Mouse (Mus musculus): ENCODE data around the gene Ndufs1.
"Not testable (repeated sequence)": the region's sequence is repeated elsewhere in the genome, so short reads cannot be mapped to it uniquely, and the experiment has no call there.

The Ndufs1 gene

DNA sequence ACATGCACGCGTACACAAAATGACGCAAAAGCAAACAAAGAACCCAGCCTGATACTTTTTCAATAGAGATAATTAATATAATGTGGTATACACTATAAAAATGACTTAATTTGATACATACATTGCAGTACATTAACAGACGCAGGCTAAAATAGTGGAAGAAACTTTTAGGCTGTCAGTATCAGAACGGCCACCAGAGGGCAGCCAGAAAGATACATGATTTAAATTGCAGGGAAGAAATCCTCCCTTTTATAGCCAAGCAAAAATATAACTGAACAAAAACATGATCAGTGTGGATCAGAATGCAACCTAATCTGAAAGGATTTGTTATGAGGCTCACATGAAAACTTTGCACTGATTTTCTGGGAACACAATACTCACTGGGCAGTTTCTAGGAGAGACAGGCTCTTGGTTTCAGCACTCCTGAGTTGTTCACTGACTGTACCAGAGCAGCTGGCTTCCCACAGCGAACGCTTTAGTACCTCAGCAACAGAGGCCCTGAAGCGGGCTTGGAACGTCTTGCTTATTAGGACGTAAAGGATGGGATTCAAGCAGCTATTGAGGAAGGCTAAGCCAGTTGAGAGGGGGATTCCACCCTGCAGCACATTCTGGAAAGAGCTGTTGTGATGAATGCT lies 6.1 kb upstream of the Ndufs1 start:
- peak; percentile 64 for DNase-seq

DNA sequence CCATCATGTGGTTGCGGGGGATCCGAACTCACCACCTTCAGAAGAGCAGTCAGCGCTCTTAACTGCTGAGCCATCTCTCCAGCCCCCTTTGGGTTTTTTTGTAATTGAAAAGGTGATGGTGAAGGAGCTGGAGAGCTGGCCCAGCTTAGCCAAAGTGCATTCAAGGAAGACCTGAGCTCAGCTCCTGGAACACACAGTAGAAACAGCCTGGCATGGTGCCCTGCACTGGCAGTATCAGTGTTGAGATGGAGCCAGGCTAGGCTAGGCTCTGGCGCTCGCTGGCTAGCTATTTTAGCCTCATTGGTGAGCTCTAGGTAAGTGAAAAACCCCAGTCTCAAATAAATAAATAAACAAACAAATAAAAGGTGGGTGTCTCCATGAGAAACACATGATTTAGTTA lies 5.6 kb upstream of the Ndufs1 start:
- peak; percentile 51 for DNase-seq

DNA sequence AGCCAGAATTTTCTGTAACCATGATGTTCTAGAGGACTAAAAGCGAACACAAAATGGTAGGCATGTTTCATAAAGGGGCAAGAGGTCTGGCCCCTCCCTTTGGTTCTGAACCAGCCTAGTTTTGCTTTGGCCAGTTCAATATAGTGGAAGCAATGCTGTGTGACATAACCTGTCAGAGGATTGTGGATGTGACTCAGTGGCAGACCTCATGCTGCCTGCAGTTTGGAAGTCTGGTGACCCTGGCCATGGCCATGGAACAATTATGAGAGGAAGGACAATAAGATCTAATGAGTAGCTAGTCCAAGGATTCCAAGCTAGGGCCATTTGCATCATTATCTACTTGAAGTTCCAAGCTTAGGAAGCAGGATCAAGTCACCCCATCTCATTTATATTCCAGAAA lies 4.8 kb upstream of the Ndufs1 start:
- no peak for DNase-seq

DNA sequence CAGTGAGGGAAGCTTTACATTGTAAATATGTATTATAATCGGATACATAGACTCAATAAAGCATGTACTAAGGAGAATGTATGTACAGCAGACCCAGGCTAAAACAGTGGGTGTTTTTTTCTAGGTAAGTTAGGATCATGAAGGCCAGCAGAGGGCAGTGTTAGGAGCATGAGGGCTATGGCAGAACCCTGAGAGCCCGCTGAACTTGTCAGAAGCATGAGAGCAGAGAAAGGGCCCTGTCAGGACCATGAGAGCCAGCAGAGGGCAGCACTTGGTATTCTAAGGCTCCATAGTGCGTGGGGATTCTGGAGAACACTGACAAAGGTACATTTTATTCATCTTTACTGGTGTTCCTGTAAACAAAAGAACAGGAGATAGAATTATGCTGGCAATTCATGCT lies 4.4 kb upstream of the Ndufs1 start:
- DNase-seq, result peak; percentile 95

DNA sequence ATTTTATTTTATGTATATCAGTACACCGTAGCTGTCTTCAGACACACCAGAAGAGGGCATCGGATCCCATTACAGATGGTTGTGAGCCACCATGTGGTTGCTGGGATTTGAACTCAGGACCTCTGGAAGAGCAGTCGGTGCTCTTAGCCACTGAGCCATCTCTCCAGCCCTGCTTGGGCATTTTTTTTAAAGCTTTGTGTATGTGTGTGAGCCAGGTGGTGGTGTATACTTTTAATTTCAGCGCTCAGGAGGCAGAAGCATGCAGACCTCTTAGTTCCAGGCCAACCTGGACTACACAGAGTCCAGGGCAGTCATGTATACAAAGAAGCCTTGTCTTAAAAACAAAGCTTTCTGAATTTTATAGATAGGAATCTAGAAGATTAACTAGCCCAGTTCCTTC lies 3.9 kb upstream of the Ndufs1 start:
- not testable (repeated sequence) for DNase-seq

DNA sequence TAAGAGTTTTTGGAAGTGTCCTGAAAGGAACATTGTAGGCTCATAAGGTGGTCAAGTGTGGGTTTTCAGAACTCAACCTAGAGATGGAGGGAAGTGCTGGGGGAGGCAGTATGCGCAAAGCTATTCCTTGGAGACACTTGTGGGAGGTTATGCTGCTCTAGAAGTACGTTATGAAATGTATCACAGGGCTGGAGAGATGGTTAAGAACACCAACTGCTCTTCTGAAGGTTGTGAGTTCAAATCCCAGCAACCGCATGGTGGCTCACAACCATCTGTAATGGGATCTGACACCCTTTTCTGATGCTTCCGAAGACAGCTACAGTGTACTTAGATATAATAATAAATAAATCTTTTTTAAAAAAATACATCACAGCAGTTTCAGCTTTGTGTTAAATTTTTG lies 3.5 kb upstream of the Ndufs1 start:
- DNase-seq, result no peak

DNA sequence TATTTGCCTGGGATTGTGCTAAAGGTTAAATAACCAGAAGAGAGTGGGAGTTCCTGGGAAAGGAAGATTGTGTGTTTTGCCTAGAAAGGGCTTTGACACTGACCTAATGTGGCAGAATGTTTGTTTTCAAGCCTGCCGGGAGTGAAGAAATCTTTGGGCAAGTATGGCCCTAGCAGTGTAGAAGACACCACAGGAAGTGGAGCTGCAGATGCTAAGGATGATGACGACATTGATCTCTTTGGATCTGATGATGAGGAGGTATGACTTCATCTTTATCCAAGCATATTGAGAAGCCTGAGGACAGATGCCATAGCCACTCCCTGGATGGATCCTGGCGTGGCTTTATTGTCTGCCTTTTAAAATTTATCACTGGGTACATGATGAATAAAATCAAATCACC lies 1.7 kb upstream of the Ndufs1 start:
- no peak for DNase-seq

DNA sequence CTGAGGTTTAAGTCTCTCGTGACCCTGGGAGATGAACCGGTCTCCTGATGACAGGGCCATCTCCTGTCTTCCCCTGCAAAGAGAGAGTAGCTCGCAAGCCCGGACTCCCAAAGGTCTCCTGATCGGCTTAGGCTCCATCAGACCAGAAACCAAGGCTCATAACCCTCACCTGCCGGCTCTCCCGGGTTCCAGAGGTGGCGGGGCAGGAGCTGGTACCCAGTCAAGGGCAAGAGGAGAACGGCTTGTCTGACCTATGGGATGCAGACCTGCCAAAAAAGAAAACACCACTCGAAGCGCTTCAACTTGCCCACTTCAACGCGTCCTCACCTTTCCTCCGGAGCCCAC lies 402 bp downstream of the Ndufs1 start:
- DNase-seq, result no peak

DNA sequence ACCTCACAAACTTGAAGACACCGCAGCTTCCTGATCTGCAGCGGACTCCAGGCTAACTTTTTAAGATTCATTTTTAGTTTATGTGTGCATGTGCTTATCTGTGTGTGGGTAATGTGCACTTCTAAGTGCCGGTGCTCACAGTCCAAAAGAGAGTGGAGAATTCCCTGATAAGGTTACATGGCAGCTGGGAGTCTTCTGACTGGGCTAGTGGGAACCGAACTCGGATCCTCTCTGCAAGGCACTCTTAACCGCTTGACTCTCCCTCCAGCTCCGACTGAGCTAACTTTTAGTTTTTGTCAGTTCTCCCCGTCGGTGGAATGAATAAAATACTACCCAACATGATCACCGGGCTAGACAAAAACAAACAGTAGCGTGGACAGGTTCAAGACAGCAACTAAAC lies 780 bp downstream of the Ndufs1 start:
- peak; percentile 22 for DNase-seq

DNA sequence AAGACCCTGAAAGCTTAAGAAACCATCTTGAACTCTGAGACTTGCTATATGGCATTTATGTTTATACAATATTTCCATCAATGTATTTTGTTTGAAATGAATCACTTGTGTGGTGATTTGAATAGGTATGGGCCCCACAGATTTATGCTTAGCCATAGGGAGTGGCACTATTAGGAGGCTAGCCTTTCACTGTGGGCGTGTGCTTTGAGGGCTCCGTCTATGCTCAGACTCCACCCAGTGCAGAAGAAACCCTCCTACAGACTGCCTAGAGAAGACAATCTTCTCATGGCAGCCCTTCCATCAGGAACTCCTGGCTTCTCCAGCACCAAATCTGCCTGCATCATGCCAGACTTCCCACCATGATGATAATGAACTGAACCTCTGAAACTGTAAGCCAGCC lies 8.0 kb downstream of the Ndufs1 start:
- no peak for DNase-seq

DNA sequence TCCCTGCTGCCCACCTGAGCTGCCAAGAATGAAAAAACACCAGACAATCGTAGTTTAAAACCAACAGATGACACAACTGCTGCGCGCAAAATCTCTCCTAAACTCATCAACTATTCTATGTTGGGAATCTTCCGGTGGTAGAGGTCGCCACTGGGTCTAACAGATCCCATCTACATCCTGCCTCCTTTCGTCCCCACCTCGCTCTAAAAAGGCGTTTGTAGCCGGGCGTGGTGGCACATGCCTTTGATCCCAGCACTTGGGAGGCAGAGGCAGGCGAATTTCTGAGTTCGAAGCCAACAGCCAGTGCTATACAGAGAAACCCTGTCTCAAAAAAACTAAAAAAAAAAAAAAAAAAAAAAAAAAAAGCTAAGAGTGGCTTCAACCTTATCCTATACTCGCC lies 36.4 kb downstream of the Ndufs1 start:
- no peak for DNase-seq

DNA sequence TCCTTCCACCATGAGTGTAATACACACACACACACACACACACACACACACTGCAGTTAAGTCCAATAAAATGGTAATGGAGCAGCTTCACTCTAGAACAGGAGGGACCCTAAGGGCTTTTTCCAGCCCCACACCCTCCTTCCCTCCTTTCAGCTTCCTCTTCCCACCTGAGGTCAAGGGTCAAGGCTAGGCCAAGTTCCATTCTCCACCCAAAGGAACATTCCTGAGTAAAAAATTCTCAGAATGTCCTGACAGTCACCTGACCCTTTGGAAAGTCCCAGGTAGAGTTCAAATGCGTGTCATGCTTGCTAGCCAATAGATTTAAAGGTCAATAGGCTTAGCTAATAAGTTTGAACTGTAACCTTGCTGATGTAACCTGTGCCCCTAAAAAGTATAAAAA lies 38.0 kb downstream of the Ndufs1 start:
- not testable (repeated sequence) for DNase-seq

DNA sequence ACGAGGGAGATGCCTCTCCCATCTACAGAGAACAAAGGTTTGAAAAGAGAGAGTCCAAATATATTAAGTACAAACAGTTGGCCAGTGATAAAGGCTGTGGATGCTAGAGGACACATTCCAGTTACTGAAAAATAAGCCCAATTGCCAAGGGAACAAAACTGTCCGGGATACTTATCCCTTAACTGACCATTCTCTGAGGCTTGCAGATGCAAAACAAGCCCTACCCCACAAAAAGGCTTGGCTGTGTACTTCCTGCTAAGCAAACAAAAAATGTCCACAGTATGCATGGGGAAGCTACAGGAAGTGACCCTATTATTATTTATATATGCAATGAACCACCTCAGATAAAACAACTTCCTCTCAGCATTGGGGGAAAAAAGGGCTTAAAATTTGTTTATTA lies 38.7 kb downstream of the Ndufs1 start:
- DNase-seq, result no peak

DNA sequence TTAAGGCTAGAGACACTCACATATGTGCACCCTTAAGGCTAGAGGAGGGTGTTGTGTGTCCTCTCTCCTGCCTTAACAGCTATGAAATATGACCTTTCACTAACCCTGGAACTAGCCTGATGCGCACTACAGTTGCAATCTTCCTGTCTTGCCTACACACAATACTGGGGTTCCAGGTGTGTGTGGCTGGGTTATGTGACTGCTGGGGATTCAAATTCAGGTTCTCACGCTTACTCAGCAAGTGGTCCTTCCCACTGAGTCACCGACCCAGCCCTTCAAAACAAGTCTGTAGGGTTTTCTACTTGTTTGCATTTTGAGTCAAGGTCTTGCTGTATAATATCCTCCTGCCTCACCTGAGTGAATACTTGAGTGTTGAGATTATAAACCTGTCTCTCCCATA lies 42.1 kb downstream of the Ndufs1 start:
- DNase-seq, result no peak

DNA sequence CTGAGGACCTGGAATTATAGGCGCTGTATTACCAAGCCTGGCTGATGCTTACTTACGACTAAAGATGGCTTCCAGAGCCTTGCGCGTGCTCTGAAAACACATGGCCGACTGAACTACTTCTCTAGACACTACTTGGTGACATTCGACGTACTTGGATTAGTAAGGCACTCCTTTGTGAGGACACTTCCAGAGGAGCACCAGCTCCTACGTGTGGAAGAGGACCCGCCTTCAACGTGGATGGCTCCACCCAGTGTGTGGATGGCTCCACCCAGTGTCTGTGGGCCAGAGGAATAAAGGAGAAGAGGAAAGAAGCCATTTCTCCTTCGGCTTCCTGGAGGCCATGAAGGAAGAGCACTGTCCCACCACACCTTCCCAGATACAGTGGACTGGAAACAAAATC lies 44.9 kb downstream of the Ndufs1 start:
- no peak for DNase-seq

DNA sequence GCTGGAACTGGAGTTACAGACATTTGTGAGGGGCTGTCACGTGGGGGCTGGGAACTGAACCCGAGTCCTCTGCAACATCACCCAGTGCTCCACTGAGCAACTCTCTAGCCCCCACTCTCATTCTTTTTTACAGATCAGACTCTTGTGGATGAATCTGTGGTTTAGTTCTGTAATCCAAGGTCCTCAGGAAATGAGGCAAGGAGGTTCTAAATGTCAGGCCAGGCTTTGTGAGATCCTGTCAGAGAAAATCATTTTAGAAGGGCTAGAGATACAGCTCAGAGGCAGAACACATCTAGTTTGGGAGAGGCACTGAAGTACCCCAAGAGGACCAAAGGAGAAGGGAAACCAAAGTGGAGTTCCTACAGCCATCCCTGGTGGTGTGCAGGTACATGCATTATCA lies 45.8 kb downstream of the Ndufs1 start:
- no peak for DNase-seq

DNA sequence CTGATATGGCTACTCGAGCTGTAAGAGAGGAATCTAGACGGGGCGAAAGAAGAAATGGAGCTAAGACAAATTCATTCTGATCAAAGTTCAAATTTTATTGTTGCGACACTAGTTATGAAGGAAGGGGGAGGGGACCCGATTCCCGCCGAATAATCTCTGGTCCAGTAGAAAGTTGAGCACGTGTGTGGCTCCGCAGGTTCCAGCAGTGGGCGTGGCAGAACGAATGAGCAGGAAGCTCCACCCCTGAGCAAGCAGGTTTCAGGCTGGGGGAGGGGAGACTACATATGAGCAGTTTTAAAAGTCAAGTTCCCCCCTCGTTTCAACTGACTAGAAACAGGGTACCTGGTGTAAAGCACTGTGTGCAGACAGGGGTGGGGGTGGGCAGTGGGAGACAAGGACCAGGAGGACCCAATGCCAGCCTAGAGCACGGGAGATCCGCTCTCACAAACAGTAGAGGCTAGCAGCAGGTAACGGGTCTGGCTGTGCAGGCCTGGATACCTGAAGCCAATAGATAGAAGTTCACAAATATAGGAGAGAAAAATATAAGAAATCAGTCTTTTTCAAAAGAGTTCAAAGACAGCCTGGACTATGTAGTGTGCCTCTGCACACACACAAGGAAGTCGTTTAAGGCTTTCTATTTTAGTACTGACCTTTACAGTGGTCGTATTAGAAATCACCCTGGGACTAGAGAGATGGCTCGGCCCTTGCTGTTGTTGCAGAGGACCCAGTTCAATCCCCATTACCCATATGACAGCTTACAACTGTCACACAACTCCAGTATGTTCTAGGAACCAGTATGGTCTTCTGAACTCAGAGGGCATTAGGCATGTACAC lies 46.6 kb downstream of the Ndufs1 start:
- no peak for DNase-seq

DNA sequence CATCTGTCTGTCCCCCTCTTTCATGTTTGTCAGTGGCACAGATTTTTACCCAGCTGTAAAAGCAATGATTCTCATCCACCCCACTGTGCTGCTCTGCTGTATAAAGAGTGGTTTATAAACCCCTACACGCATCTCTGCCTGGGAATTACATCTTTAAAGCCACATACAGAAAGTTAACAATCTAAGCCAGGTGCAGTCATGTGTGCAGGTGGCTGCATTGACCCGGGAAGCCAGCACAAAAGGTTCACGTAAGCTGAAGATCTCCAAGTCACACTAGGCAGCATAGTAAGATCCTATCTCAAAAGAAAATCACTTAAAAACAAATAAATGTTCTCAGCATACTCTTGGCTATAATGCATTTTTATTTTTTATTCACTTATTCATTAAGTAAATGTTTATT lies 47.4 kb downstream of the Ndufs1 start:
- DNase-seq, result no peak

DNA sequence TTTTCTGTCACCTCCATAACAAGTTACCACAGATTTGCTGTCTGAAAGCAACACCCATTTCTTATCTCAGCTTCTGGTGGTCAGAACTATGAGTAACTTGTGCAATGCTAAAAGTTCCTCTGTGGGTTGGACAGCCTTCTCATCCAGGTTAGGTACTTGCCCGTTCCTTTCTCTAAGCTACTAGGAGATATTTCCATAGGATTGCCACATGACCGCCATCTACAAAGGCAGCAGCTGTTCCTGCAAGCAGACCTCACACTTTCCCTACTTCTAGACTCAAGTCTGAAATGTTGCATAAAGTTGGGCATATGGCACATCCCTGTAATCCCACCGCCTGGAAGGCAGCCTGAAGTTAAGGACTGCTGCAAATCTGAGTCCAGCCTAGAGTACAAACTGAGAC lies 50.4 kb downstream of the Ndufs1 start:
- no peak for DNase-seq

DNA sequence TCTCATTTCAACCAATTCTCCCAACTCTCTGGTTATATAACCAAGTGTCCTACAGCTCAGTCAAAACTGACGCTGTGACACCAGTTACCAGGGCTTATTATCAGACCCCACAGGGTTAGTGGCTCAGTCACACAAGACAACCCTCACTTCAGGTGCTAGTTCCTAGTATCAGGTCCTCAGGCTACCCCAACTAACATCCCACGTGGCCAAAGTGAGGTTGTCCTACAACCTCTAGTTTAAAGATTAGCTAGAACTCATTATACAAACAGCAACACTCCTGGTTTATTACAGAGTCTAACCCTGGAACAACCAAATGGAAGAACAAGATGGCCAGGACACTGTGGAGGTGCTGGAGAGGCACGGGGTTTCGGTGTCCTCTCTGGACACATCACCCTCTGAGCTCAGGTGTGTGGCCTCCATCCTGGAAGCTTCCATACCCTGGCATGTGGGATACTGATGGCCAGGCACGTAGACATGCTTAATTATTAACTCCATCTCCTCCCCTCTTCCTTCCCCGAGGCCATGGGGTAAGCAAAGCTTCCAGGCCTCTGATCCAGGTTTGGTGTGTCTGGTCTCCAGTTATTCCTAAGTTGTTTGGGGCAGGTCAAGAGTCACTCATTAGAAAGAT lies 52.7 kb downstream of the Ndufs1 start:
- no peak for DNase-seq

DNA sequence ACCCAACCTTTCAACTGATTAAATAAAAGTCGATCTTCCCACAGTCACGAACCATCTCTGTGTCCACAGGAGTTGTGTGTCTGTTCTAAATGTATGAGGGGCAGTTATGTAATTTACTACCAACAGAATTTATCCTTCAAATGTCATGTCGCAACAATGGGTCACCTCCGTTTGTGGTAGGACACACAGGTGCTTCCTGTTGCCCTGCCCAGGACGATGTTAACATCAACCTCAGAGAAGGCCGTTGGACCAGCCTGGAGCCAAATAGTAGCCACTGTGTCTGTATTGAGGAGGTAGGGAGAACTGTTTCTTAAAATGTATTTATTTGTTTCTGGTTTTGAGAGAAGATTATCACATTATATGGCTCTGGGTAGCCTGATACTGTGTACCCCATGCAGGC lies 54.6 kb downstream of the Ndufs1 start:
- DNase-seq, result no peak

DNA sequence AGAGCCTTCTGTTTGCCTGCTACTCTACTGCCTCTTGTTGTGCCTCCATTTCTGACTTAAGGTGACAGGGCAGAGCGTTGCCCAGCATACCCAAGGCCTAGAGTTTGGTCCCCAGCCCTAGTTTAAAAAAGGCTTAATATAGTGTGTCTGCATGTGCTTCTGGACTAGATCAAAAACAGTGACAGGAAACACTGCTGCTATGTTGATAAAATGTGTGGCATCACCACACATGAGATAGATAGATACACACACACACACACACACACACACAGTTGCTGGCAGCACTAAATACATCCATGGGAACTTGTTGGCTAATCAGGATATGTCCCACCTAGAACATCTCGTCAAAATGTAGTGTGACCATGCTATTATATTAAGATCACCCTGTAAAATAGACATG lies 56.3 kb downstream of the Ndufs1 start:
- DNase-seq, result no peak

DNA sequence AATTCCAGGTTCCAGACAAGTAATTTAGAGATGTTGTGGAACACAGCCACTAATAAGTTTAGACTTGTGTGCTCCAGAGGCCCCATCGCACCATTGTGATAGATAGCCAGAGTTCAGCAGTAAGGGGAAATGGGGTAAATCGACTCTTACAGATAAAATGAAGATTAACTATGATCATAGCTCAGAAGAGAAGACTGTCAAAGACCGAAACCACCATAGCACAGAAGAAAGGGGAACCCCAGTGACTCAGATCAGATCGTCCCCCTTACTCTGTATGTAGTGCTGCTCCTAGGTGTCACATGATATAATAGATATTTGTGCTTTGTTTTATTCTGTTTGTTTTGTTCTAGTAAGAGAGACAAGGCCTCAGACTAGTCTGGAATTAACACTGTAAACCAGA lies 57.0 kb downstream of the Ndufs1 start:
- no peak for DNase-seq

DNA sequence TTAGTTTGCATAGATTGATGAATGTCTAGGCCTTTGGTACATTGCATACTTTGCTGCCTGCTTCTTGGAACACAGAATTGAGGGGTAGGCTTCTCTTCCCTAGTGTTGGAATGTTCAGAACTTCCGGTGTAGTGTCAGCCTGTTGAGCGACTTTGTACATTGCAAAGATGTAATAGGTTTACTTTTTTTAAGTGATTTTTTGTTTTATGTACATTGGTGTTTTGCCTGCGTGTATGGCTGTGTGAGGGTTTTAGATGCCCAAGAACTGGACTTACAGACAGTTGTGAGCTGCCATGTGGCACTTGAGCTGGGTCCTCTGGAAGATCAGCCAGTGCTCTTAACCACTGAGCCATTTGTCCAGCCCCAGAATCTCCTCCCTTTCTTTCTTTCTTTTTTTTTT lies 61.1 kb downstream of the Ndufs1 start:
- DNase-seq, result no peak

DNA sequence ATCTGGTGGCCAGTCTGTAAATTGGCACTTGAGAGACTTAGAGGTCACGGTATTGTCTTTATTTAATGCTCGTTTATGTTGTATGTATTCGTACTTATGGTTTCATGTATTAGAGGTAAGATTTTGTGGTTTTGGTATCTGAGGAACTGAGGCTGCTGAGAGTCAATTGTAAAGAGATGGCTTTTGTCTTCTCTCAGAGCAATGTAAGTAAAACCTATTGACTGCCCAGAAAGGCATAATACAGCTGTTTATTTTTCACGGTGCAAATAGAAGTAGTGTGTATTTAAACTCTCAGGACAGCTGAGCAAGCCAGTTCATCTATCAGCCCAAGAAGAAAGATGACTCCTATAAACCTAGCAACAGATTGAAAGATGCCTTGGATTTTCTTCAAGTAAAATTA lies 61.5 kb downstream of the Ndufs1 start:
- no peak for DNase-seq

Measured in right cerebral cortex, postnatal 14 days (tissue).